Mouse (Mus musculus): ENCODE measurements around the gene Asb2.
A peak's percentile ranks its signal among the peaks of the same experiment; 100 is the strongest.

Gene Asb2

DNA sequence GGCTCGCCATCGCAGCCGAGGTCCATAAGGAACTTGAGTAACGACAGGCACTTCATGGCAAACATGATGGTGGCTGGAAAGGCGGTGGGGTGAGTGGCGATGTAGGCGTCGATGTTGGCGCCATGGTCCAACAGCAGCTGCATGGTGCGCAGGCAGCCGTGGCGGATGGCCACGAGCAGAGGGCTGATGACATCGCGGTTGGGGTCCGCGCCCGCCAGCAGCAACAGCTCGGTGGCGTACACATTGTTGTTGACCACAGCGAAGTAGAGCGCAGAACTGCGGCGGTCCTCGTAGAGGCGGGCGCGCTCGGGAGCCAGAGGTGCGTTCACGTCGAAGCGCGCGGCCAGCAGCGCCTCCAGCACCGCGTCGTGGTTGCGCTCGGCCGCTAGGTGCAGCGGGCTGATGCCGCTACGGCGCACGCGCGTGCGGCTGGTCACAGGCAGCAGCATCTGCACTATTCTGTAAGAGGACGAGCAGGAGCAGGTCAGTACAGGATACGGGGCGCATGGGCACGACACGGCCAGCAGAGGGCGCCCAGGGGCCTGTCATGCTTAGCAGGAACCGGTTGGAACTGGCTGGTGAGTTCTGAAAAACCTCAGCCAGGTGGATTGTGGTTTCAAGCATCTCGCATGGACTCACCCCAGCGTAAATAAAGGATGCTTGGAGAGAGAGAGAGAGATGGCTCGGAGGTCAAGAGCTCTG, 30.5 kb downstream of the Asb2 start:
- peak; percentile 94 for DNase-seq (ENCODE audit: low read depth, low spot score)

DNA sequence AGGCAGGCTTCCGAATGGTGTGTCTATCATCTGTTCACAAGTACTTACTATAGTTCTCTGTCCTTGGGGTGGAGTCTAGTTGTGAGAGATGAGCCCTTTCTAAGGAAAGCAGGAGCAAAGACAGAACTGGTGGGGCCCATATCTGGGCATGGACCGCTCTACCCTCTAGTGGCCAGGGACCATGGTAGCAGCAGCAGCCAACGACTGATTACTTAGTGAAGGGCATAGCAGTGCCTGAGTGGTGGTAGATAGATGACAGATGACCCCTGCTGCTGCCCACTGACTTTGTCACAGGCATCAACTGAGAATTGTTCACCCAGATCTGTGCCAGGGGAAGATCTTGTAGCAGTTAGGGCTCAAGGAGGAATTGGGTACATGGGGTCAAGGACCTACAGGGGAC, 33.0 kb downstream of the Asb2 start:
- peak; percentile 24 for DNase-seq (ENCODE audit: low read depth, low spot score)

DNA sequence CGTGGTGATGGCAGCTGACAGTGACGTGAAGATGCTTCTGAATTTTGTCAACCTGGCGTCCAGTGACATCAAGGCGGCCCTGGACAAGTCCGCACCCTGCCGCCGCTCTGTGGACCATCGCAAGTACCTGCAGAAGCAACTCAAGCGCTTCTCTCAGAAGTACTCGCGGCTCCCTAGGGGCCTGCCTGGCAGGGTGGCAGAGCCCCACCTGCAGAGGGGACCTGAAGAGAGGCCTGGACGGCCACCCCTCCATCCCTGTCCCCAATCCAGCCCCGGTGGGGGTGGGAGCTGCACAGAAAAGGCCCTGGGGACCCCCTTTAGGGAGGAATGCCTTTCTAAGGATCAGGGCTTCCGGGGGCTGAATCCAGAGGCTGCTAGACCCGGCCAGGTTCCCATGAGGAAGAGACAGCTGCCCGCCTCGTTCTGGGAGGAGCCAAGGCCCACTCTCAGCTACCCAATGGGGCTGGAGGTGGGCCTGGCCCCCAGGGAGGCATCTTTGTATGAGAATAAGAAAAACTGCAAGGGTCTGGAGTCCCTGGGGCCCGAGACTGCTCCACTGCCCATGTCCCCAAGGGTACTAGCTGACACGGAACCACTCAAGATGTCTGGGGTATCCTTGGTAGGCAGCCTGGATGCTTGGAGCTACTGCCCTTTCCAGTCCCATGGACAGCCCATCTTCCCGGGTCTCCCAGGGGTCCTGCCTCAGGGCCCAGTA, 39.8 kb downstream of the Asb2 start:
- no peak for DNase-seq (ENCODE audit: low read depth, low spot score)

DNA sequence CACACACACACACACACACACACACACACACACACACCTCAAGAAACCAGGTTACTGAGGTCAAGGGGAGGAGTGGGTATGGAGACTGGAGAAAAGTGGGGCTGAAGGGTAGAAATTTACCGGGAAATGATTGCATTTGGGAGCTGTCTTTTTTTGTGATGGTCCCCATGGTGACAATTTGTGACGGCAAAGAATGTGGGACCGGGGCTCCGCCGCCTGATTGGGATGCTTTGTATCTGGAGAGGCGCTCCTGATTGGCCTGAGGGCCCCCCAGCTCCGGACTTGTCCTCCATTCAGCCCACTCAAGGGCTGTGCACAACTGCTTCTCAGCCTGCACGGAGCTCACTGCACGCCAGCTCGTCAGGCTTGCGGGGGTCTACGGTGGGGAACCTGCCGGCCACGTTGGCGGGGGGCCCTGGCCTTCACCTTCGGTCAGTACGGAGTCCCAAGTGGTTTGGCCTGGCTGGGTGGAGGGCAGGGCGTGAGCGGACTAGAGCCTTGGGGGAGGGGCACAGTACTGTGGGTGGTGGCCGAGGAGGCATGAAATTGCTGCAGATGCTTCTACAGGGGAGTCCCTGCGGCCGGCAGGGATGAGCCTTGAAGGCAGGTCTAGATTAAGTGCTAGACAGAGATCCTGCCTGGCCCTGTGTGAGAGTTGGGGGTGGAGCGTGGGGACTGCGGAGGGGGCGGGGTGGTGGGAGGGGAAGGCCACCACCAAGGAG, 41.0 kb downstream of the Asb2 start:
- DNase-seq (ENCODE audit: low read depth, low spot score) = peak; percentile 39

DNA sequence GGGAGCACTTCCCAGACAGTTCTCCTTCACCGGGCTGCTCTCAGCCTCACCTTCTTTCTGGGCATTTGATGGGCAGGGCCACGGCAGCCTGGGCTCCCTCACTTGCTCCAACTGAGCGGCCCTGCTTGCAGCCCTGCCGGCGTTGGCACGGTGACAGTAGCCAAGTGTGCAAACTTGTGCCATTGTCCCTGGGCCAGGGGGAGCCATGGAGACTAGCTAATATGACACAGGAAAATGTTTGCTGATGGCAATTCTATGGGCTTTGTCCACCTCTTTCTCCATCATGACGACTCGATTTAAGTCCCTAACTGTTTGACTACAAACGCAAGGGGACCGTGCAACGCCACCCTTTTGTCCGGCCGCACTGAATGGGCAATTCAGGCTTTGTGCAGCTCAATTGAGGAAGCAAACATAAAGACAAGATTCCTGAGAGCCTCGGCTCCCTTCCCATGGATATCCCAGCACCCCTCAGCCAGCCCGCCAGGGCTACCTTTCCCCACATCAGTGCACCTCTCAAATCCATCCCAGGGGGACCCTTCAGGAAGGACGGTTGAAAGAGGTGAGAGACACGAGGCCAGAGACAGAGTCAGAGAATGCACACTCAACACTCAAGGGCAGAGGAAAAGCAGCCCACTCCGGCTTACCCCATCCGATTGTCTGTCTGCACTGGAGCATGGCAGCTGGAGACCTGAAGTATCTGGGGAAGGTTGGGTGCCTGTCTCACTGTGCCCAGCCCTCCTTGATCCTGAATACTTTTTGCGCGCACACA, 41.7 kb downstream of the Asb2 start:
- no peak for DNase-seq (ENCODE audit: low read depth, low spot score)

DNA sequence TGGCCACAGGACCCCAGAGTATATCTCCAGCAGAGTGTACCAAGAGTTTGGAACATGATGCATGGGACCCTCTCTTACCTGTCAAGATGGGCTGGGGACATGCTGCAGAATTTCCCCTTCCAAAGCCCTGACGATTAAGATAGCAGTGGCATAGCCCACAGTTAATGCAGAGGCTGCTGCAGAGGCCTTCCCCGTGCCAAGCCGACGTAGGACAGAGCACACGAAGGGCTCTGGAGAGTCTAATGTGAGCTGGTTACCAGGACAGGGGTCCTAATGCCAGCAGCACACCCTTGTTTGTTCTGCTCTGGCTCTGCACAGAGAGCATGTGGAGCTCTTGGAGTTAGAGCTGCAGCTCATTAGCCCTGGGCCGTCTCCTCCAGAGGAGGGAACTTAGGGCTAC, 42.5 kb downstream of the Asb2 start:
- no peak for DNase-seq (ENCODE audit: low read depth, low spot score)

DNA sequence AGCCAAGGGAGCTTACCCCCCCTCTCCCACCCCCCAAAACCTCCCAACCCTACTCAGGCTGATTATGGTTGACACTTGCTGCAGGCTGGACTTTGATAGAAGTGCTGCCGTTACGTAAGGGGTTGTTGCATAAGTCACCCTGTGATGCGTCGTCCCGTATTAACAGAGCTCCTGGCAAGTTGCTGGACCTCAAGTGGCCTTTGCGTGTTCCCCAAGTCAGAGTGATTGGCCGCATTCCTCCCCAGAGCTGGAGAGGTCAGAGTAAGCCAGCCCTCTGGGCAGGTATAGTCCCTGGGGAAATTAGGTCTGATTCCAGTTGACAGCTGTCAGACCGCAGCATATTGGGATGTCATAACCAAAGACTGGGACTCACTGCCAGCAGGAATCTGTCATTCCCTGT, 43.9 kb downstream of the Asb2 start:
- no peak for DNase-seq (ENCODE audit: low read depth, low spot score)

DNA sequence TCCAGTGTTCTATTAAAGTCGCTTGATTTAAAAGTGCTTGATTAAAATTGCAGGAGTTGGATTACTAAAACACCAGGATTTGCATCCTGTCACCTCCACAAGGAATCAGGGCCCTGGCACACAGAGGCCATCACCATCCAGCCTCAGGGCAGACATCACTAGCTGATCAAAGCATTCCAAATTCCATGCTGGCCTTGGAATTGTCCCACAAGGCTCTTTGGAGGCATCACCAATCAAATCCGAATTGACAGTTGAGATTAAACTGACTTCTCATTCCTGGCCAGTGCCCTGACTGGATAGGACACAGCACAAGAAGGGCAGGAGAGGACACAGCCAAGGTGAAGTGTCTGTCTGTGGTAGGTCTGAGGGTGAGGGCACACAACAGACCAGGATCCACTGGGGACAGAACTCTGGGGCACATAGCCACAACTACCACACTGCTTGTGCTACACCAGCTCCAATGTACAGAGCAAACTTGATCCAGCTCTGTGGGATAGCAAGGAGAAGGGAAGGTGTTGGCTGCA, 45.0 kb downstream of the Asb2 start, which contains the start of gene Fam181a:
Fam181a (plus strand) TSS at position 232 of the 524 bp plus-strand sequence.
- no peak for DNase-seq (ENCODE audit: low read depth, low spot score)

DNA sequence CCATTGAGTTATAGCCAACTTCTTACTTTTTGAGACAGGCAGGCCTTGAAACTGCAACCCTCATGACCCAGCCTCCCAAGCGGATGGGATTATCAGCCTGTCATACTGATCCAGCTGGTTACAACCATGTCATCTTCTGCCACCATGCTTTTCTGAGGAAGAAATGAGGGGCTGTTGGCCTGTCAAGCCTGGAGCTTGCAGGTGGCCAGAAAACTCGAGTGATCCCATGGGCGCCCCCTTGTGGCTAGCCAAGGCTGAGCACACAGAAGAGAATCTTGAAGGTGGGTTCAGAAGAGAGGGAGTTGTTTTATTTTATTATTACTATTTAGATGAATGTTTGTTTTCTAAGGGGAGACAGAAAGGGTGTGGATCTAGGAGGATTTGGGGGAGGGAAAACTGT, 49.1 kb downstream of the Asb2 start:
- DNase-seq (ENCODE audit: low read depth, low spot score) = peak; percentile 46

DNA sequence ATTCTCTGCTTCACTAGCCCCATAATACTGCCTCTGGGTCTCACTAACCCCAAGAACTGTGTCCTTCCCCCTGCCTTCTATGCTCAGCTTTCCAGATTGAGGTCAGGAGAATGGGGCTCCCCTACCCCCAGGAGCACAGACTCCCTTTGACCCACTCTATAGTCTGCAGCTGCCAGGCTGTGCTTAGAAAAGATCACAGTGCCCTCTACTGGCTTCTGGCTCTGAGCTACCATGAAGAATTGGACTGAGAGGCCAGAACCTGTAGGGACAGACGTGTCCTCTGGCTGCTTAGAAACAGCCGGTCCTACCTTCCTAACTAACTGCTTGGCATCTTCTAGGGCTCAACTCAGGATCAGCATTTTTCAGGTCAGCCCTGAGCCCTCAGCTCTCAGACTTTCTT, 49.6 kb downstream of the Asb2 start:
- DNase-seq (ENCODE audit: low read depth, low spot score) = no peak

DNA sequence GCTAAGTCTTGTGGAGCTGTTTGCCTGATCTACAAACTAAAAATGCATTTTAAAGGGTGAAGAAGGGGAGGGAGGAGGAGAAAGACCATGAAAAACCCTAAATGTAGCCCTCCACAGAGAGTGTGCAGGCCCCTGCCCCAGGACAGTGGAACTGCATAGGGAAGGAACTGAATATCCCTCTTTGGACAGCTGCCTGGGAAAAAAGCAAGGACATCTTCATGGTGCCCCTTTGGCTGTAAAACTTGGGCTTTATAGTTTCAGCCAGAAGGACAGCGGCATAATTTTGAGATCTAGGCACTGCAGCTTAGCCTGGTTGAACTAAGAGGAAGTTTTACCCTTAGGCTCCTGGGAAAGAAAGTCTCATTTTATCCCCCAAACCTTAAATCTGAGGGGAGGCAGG, 52.8 kb downstream of the Asb2 start:
- no peak for DNase-seq (ENCODE audit: low read depth, low spot score)

DNA sequence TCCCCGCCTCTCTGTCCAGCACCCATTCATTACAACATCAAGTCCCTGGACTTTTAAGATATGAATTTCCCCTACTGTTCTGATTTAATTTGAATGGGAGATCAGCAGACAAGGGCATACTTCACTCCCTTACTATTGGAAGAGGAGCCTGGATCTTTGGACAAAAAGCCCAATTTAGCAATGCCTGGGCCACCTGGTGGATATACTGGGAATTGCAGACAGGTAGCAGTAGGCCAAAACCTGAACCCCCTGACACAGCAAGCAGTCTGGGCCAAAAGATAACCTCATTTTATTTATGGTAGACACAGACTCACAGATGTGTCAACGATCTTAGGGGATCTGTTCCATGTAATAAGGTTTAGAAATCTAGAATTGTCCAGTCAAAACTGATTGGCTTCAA, 54.2 kb downstream of the Asb2 start:
- peak; percentile 46 for DNase-seq (ENCODE audit: low read depth, low spot score)

DNA sequence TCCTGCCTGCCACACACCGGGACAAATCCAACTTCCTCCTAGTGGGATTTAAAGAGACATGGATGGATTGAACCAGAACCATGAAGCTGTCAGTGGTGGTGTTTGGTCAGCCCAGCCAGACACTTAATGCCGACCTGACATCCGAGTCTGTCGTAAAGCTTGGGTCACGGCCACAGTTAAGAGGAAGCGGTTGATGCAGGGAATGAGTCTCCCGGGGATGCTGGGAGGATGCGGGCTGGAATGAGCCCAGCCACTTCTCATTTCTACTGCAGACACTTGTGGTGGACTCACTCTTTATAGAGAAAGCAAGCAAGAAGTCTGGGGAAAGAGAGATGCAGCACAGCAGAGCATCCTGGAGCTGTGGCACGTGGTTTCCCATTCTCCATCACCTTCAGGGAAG, 55.3 kb downstream of the Asb2 start:
- no peak for DNase-seq (ENCODE audit: low read depth, low spot score)

DNA sequence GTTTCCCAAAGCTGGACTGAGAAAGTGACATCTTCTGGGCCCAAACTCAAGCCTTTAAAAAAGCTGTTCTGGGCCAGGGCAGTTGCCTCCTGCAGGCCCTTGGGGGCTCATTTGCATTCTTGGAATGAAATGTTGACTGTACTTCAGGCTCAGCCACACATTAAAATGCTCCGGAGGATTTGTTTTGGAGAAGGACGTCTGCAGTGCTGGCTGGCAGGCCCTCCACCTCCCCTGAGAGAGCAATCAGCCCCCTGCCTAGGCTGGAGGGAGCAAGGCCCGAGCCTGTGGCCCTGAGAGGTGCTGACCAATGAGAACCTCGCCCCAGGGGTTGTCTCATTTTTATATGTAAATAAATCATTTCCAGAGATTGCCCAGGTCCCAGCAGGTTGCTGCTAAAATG, 59.5 kb downstream of the Asb2 start:
- DNase-seq (ENCODE audit: low read depth, low spot score) = no peak

DNA sequence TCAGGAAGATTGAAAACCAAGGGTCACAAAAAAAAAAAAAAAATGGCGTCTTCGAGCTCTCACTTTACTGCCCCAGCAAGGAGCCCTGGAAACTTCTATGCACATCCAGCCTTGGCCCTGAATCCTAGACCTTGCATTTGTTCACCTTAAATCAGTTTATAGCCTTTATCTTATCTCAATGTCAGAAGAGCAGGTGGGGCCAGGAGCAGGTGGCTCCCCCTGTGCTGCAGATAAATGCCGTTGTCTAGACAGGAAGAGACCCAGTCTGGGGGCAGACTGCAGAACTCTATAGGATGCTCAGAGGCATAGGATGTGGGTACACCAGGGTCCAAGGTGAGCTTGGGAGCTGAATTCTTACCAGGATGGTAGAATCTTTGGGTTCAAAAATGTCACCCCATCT, 63.4 kb downstream of the Asb2 start:
- DNase-seq (ENCODE audit: low read depth, low spot score) = no peak

DNA sequence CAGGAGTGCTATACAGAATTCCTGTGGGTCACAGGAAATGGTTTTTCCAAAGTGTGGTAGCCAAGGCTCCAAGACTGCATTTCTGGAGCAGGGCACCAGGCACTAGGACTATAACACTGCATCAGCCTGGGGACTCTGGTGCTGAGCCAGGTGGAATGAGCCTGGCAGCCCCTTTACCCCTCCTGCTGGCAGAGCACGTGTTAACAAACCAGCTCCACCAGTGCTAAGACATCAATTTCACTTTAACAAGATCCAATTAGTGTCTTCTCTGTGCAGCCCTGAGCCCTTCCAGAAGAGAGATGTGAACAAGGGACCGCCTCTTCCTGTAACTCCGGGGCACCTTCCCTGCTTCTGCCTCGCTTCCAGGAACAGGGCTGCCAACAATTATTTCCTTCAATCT, 68.5 kb downstream of the Asb2 start:
- DNase-seq (ENCODE audit: low read depth, low spot score) = no peak

DNA sequence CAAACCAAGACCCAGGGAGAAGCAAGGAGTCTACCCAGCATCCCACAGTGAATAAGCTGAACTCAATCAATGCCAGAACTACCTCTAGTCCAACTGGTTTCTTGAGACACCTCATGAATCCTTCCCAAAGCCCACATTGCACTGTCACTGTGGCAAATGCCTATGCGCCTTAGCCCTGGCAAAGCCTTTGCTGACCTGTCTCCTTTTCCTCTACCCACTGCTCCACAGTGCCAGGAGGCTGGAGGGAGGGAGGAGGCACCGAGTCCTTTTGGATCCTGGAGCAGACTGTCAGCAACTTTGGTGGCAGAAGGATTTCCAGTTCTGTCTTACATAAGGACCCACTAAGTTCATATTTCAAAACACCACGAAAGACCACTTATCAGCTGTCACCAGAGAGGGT, 72.4 kb downstream of the Asb2 start:
- no peak for DNase-seq (ENCODE audit: low read depth, low spot score)

DNA sequence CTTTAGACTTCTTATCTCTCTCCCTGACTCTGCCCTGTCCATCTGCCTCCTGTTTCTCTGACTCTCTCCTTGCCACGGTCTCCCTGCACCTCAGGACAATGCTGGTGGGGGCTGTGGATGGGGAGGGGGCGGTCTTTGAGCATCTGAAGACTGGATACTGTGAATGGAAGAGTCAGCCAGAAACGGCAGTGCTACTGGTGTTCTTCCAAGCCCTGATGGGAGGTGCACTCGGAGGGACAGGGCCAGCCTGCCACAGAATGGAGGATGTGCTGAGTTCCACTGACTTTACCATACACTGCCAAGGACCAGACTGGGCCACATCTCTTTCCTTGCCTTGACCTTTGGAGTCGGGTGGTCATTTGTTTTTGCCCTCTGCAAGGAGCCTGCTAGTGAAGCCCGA, 72.9 kb downstream of the Asb2 start:
- DNase-seq (ENCODE audit: low read depth, low spot score) = no peak

DNA sequence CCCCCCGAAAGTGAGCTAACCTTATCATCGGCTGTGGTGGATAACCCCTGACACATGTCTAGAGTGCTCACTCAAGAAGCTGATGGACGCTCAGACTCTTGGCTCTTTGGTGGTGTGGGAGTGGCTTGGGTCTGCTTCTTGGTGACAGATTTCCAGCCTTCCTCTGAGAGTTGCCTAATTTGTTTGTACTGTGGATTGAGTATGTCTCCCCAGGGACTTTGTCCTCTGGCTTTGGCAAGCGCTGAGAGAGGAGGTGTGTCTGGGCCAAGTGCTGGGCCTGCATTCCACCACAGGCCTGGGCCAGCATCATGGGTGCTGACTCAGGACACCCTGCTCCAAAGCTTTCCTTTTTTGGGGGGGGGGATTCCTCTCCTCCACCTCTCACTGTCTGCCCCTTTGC, 73.9 kb downstream of the Asb2 start:
- DNase-seq (ENCODE audit: low read depth, low spot score) = no peak

DNA sequence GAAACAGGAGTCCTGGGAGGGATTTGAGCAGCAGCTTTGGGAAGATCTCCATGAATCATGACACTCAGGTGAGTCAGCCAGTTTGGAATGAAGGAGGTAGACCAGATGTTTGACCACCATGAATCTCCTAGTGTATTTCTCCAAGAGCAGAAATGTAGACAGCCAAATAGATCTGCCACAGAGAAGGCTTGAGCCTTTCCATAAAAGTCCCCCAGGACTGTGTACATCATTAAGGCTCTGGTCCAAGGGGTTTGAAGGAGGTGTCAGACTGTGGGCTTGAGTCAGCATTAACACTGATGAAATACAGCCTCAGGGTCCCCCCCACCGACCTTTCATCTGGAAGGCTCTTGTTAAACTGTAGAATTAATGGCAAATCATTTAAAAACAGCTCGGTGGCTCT, 74.3 kb downstream of the Asb2 start:
- no peak for DNase-seq (ENCODE audit: low read depth, low spot score)

DNA sequence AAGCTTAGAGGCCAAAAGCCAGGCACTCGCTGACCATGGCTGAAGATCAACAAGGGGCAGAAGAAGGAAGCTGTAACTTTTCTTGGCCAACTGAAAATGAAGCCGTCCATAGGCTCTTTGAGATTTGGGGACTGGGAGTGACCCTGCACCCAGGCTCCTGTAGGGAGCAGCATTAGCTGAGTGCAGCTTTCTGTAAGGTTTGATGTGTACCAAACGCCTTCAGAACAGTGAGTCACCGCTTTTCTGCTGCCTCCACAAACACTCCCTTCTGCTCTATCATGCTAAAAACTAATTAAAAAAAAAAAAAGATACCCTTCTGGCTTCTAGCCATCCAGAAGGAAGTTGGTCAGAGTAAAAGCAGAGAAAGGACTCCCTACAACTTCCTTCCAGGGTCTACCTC, 79.4 kb downstream of the Asb2 start:
- DNase-seq (ENCODE audit: low read depth, low spot score) = no peak

DNA sequence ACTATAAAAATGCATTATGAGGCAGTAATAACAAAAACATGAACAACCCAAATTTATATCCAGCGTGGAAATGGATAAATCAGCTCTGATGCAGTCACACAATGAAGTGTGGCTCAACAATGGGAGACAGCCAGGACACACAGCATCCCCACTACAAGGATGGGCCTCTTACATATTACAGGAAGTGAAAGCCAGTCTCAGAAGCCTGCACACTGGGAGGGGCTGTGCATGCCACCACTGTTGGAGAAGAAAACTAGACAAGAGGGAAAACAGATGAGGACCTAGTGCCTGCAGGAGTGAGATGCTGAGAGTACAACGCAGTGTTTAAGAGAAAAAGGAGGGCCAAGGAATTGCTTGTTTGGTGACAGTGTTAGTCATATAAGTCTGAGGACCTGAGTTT, 82.1 kb downstream of the Asb2 start:
- DNase-seq (ENCODE audit: low read depth, low spot score) = no peak
